Mouse (Mus musculus) hindbrain, embryonic 14.5 days (tissue): Measurements from ENCODE around the gene Atcay. TPM values are rescaled to one million over a fixed set of nuclear protein-coding genes. Genes with fewer than 3 reads are reported as not detected.

ENCODE experiments used
- ATAC-seq: fragments of 200-750 bp; cut with Nextera tagmentation; 2 replicates; pipeline ENCODE4 v1.8.0; 2017; ENCODE audit warnings: moderate number of reproducible peaks, mild to moderate bottlenecking, moderate TSS enrichment, moderate library complexity; ENCODE audit not compliant: low FRiP score
- DNase-seq: peaks from one replicate; pipeline ENCODE4 v3.0.0-alpha.2; 2015; ENCODE audit warnings: low spot score
- H3K27ac ChIP-seq: fragments of 300-500 bp; sonication (generic); 2 replicates; pipeline ENCODE4 v1.5.1; 2014; ENCODE audit warnings: mild to moderate bottlenecking, moderate library complexity
- H3K27me3 ChIP-seq: fragments of 300-500 bp; sonication (generic); 2 replicates; pipeline ENCODE4 v1.6.1; 2014; ENCODE audit warnings: mild to moderate bottlenecking, low read length, mixed read lengths; ENCODE audit not compliant: control insufficient read depth, insufficient read depth
- H3K36me3 ChIP-seq: fragments of 300-500 bp; sonication (generic); replicated peaks from 2 replicates; pipeline ENCODE4 v1.6.1; 2014; ENCODE audit not compliant: control insufficient read depth, insufficient read depth
- H3K4me1 ChIP-seq: fragments of 300-500 bp; sonication (generic); replicated peaks from 2 replicates; pipeline ENCODE4 v1.6.1; 2014; ENCODE audit warnings: antibody characterized with exemption, low read length, mixed read lengths; ENCODE audit not compliant: control insufficient read depth, insufficient read depth
- H3K4me2 ChIP-seq: fragments of 300-500 bp; sonication (generic); replicated peaks from 2 replicates; pipeline ENCODE4 v1.6.1; 2014; ENCODE audit warnings: mild to moderate bottlenecking, moderate library complexity
- H3K4me3 ChIP-seq: fragments of 300-500 bp; sonication (generic); replicated peaks from 2 replicates; pipeline ENCODE4 v1.5.1; 2014; ENCODE audit warnings: mild to moderate bottlenecking, low read length
- H3K9ac ChIP-seq: fragments of 300-500 bp; sonication (generic); 2 replicates; pipeline ENCODE4 v1.6.1; 2014
- H3K9me3 ChIP-seq: fragments of 300-500 bp; sonication (generic); 2 replicates; pipeline ENCODE4 v1.6.1; 2016; ENCODE audit warnings: low read length; ENCODE audit not compliant: control insufficient read depth
- WGBS: fragments of 180-500 bp; shearing (Covaris S2); extraction: QIAGEN DNeasy Blood & Tissue Kit; methylation state at CpG from one replicate; pipeline ENCODE4 v1.1.7; 2014; 5-methylcytosine and 5-hydroxymethylcytosine counted together
- polyA plus RNA-seq: library from polyadenylated mRNA; unstranded; fragments of >200 nt; fragmentation: Nextera tagmentation; extraction: Ambion mirVana; gene quantifications from 2 replicates; pipeline ENCODE4 v1.2.1, GENCODE M21; 2014

Atcay gene
- polyA plus RNA-seq, 1 experiment from 2014 or later, result 80.2 TPM

- Histone ChIP-seq H3K36me3 (0 out of 2 replicates have a peak, but pooled peaks cover 2% of the 10 kb centered on the region), H3K9me3 (no peaks in the 10 kb centered on the region), H3K27ac (no peak overlapping the region), H3K4me2 (no peak overlapping the region), H3K4me1 (peaks cover 13% of the 10 kb centered on the region), H3K9ac (no peak overlapping the region), H3K27me3 (peaks cover 22% of the 10 kb centered on the region), H3K4me3 (no peak overlapping the region)
- 72% methylated on average over 11 of the region's 11 CpGs for WGBS
- ATAC-seq (no peak), DNase-seq (no peak)
Observed at GRCm38 (mm10) chr10:81196470-81197065, 34.1 kb downstream of the Atcay start.

GRCm38 (mm10) chr10:81195300-81195699, 35.3 kb downstream of the Atcay start:
- Histone ChIP-seq H3K27me3 (peaks cover 22% of the 10 kb centered on the region), H3K36me3 (peaks cover 15% of the 10 kb centered on the region), H3K4me1 (peaks cover 13% of the 10 kb centered on the region), H3K4me3 (no peak overlapping the region), H3K9me3 (no peaks in the 10 kb centered on the region), H3K9ac (no peak overlapping the region), H3K27ac (no peak overlapping the region), H3K4me2 (no peak overlapping the region)
- WGBS, result 66% methylated on average over 4 of the region's 4 CpGs
- ATAC-seq (no peak), DNase-seq (no peak)

- no peak overlapping the region for H3K4me2 ChIP-seq
- H3K36me3 ChIP-seq, result peaks cover 23% of the 10 kb centered on the region
- 18% methylated on average over 37 of the region's 37 CpGs for WGBS
- H3K4me3 ChIP-seq, result no peak overlapping the region
- DNase-seq, result no peak
- H3K4me1 ChIP-seq, result peaks cover 13% of the 10 kb centered on the region
- peaks cover 22% of the 10 kb centered on the region for H3K27me3 ChIP-seq
- no peaks in the 10 kb centered on the region for H3K9me3 ChIP-seq
- H3K27ac ChIP-seq, result no peak overlapping the region
- peak overlapping the region; percentile 24; the same call in 1 of the 2 replicates for H3K9ac ChIP-seq
- ATAC-seq, result no peak
Observed at GRCm38 (mm10) chr10:81193991-81194774, 36.5 kb downstream of the Atcay start.

GRCm38 (mm10) chr10:81192968-81193501, 37.6 kb downstream of the Atcay start:
- Histone ChIP-seq H3K27ac (peak overlapping the region; percentile 97), H3K9ac (peak overlapping the region; percentile 81), H3K27me3 (peaks cover 22% of the 10 kb centered on the region), H3K4me2 (peak overlapping the region; percentile 99), H3K4me1 (peaks cover 13% of the 10 kb centered on the region), H3K36me3 (peaks cover 32% of the 10 kb centered on the region), H3K9me3 (no peaks in the 10 kb centered on the region), H3K4me3 (peak overlapping the region; percentile 54)
- DNase-seq, result peak; percentile 42
- under 1% methylated on average over 19 of the region's 19 CpGs for WGBS
- peak; percentile 69 for ATAC-seq

GRCm38 (mm10) chr10:81192270-81192967, 38.2 kb downstream of the Atcay start:
- WGBS, result 1% methylated on average over 93 of the region's 93 CpGs
- H3K4me2 ChIP-seq, result peak overlapping the region; percentile 99
- peaks cover 13% of the 10 kb centered on the region for H3K4me1 ChIP-seq
- DNase-seq, result peak; percentile 89
- ATAC-seq, result peak; percentile 87
- peaks cover 22% of the 10 kb centered on the region for H3K27me3 ChIP-seq
- H3K27ac ChIP-seq, result peak overlapping the region; percentile 97
- peaks cover 32% of the 10 kb centered on the region for H3K36me3 ChIP-seq
- no peaks in the 10 kb centered on the region for H3K9me3 ChIP-seq
- peak overlapping the region; percentile 54 for H3K4me3 ChIP-seq
- H3K9ac ChIP-seq, result peak overlapping the region; percentile 81

GRCm38 (mm10) chr10:81191342-81191982, 39.2 kb downstream of the Atcay start:
- whole genome bisulfite sequencing, result 92% methylated on average over 18 of the region's 18 CpGs
- peak overlapping the region; percentile 81; the same call in 1 of the 2 replicates for H3K9ac ChIP-seq
- peak overlapping the region; percentile 54; the same call in 1 of the 2 replicates for H3K4me3 ChIP-seq

GRCm38 (mm10) chr10:81190912-81191321, 39.7 kb downstream of the Atcay start:
- Histone ChIP-seq H3K4me1 (peaks cover 13% of the 10 kb centered on the region), H3K9ac (no peak overlapping the region), H3K27ac (no peak overlapping the region), H3K9me3 (no peaks in the 10 kb centered on the region), H3K4me3 (no peak overlapping the region), H3K4me2 (no peak overlapping the region), H3K36me3 (peaks cover 42% of the 10 kb centered on the region), H3K27me3 (peaks cover 14% of the 10 kb centered on the region)
- WGBS, result 75% methylated on average over 6 of the region's 6 CpGs
- ATAC-seq (no peak), DNase-seq (no peak)

More at GRCm38 (mm10) chr10:81191342-81191982, 39.2 kb downstream of the Atcay start:
- peak overlapping the region; percentile 99 for H3K4me2 ChIP-seq
- DNase-seq (no peak), ATAC-seq (no peak)
- peaks cover 13% of the 10 kb centered on the region for H3K4me1 ChIP-seq
- H3K27me3 ChIP-seq, result peaks cover 19% of the 10 kb centered on the region
- no peaks in the 10 kb centered on the region for H3K9me3 ChIP-seq
- peak overlapping the region; percentile 97; the same call in 1 of the 2 replicates for H3K27ac ChIP-seq
- peaks cover 41% of the 10 kb centered on the region for H3K36me3 ChIP-seq

GRCm38 (mm10) chr10:81190236-81190911, 40.3 kb downstream of the Atcay start:
- Histone ChIP-seq H3K36me3 (peaks cover 47% of the 10 kb centered on the region), H3K4me1 (peaks cover 13% of the 10 kb centered on the region), H3K27me3 (peaks cover 9% of the 10 kb centered on the region), H3K9ac (no peak overlapping the region), H3K9me3 (no peaks in the 10 kb centered on the region), H3K4me2 (no peak overlapping the region), H3K27ac (no peak overlapping the region), H3K4me3 (no peak overlapping the region)
- 71% methylated on average over 31 of the region's 31 CpGs for WGBS
- ATAC-seq (no peak), DNase-seq (no peak)
